Mouse (Mus musculus) MEL (cell line): ENCODE results near the gene Ppp6r3.

Source experiments
- CTCF ChIP-seq, 3 experiments: IDR thresholded peaks in 2 of 3; conservative IDR thresholded peaks in 1 of 3; 2 replicates each; pipeline ENCODE4 v1.5.1; 2011 to 2012; ENCODE audit warnings: low read length in 3 of 3, low read depth in 2 of 3, mild to moderate bottlenecking in 2 of 3, improper control_type of control experiment in 1 of 3, inconsistent platforms in 1 of 3, mixed read lengths in 1 of 3, moderate library complexity in 1 of 3; ENCODE audit not compliant: control insufficient read depth in 1 of 3, insufficient read depth in 1 of 3, poor library complexity in 1 of 3, severe bottlenecking in 1 of 3
- EP300 ChIP-seq, 2 experiments: IDR thresholded peaks; 2 replicates each; pipeline ENCODE4 v1.6.1; 2011; ENCODE audit warnings: improper control_type of control experiment in 2 of 2, low read length in 2 of 2, low read depth in 1 of 2, mild to moderate bottlenecking in 1 of 2
- MXI1 ChIP-seq: IDR thresholded peaks from 2 replicates; pipeline ENCODE4 v1.6.1; 2011; ENCODE audit warnings: mild to moderate bottlenecking, low read depth, low read length, improper control_type of control experiment
- POLR2A ChIP-seq, 2 experiments: IDR thresholded peaks; 2 replicates each; pipeline ENCODE4 v1.6.1; 2011 to 2012; ENCODE audit warnings: low read length in 2 of 2, mild to moderate bottlenecking in 2 of 2, control low read depth in 1 of 2, improper control_type of control experiment in 1 of 2, low read depth in 1 of 2, moderate library complexity in 1 of 2; ENCODE audit not compliant: control insufficient read depth in 1 of 2, insufficient read depth in 1 of 2, poor library complexity in 1 of 2
- POLR2AphosphoS5 ChIP-seq: IDR thresholded peaks from 2 replicates; pipeline ENCODE4 v1.6.1; 2012; ENCODE audit warnings: low read depth, borderline replicate concordance, mild to moderate bottlenecking, inconsistent platforms, low read length, moderate library complexity, mixed read lengths
- SIN3A ChIP-seq: IDR thresholded peaks from 2 replicates; pipeline ENCODE4 v1.6.1; 2012; ENCODE audit warnings: low read length, improper control_type of control experiment, inconsistent platforms
- SMC3 ChIP-seq: IDR thresholded peaks from 2 replicates; pipeline ENCODE4 v1.6.1; 2011; ENCODE audit warnings: low read depth, low read length, improper control_type of control experiment
- TAL1 ChIP-seq: IDR thresholded peaks from 2 replicates; pipeline ENCODE4 v1.6.1; 2012; ENCODE audit warnings: mild to moderate bottlenecking, inconsistent platforms, low read length, moderate library complexity, mixed read lengths
- TBP ChIP-seq: IDR thresholded peaks from 2 replicates; pipeline ENCODE4 v1.8.0; 2011; ENCODE audit warnings: low read depth, low read length, improper control_type of control experiment
- ZNF384 ChIP-seq: IDR thresholded peaks from 2 replicates; pipeline ENCODE4 v1.6.1; 2012; ENCODE audit warnings: low read depth, mild to moderate bottlenecking, inconsistent platforms, low read length, improper control_type of control experiment

- TF ChIP-seq TBP (no peak), SMC3 (no peak), CTCF (IDR thresholded peaks at IDR 0.05 in 2 of 3, conservative IDR thresholded peaks at IDR 0.05 in 1 of 3; ENCODE audit: control insufficient read depth in 1 of 3, insufficient read depth in 1 of 3, low read depth in 2 of 3, low read length in 3 of 3, poor library complexity in 1 of 3, severe bottlenecking in 1 of 3) (no peak), POLR2A (IDR thresholded peaks at IDR 0.05; ENCODE audit: control insufficient read depth in 1 of 2, insufficient read depth in 1 of 2, low read depth in 1 of 2, low read length in 2 of 2, poor library complexity in 1 of 2) (no peak), POLR2AphosphoS5 (no peak), EP300 (IDR thresholded peaks at IDR 0.05; ENCODE audit: low read depth in 1 of 2, low read length in 2 of 2) (no peak), ZNF384 (no peak), SIN3A (no peak), TAL1 (no peak), MXI1 (no peak)
These were observed 141.4 kb downstream of the Ppp6r3 start for GRCm38 (mm10) chr19:3434124-3434523.
